Mouse (Mus musculus) cerebral cortex, adult 2 months (tissue): ENCODE measurements around the gene Saa1.

Experiments
- WGBS: fragments of 180-500 bp; shearing (Covaris S2); methylation state at CpG from one replicate; pipeline ENCODE4 v1.1.7; 2018; 5-methylcytosine and 5-hydroxymethylcytosine counted together

Saa1 gene

GRCm38 (mm10) chr7:46716897-46717296, 25.9 kb downstream of the Saa1 start:
- 20% methylated on average over 5 of the region's 5 CpGs for WGBS

DNA sequence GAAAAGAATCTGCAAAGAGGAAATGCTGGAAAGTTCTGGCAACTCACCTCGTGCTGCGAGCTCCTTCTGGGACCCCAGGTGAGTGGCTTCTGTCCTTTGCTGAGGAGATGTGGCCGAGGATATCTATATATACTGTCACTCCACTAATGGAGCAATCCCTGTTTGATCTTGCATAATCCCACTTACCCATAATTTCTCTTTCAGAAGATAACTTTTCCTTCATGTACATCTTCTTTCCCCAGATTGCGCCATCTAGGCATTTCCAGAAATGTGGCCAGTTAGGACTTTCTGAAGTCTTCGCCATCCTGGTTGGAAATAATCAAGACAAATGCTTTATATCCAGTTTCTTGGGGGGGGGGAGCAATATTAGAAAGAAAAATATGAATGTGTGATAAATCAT, 27.2 kb downstream of the Saa1 start, which contains the start of gene Saa3:
Gene Saa3, minus strand, starts transcription at position 101 of the 400 bp plus-strand sequence.
- WGBS: 92% methylated on average over 5 of the region's 5 CpGs

DNA sequence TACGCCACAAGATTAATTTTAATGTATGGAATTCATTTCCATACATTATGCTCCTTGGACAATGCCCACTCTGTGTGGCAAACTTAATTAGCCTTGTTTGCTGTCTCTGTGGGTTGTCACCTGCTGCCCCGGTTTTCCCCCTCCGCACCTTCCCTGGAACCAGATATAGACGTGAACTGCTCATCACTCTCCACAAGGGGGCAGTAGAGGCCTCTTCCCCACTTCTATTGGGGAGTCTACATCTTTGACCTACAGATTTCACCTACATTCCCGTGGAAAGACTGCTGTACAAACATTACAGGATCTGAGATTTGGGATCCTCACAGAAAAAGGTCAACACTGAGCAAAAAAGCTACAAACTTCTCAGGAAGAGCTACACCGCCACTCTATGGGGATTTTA, 28.3 kb downstream of the Saa1 start:
- WGBS: 25% methylated on average over 6 of the region's 6 CpGs

DNA sequence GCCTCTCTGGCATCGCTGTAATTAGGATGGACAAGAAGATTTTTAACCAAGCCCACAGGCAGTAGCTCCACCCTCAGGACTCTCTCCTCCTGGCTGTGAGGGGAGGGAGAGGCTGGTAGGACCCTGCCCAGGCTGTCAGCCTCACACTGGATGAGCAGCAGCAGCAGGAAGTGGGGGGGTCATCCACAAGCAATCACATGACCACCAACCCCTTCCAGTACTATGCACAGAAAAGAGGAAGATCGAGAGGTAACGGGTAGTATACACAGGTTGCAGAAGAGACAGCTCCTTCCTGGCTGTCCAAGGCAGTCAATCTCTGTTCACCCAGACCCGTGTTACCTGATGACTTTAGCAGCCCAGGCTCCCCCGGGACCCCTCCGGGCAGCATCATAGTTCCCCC, 30.5 kb downstream of the Saa1 start:
- WGBS: 69% methylated on average over 6 of the region's 6 CpGs

DNA sequence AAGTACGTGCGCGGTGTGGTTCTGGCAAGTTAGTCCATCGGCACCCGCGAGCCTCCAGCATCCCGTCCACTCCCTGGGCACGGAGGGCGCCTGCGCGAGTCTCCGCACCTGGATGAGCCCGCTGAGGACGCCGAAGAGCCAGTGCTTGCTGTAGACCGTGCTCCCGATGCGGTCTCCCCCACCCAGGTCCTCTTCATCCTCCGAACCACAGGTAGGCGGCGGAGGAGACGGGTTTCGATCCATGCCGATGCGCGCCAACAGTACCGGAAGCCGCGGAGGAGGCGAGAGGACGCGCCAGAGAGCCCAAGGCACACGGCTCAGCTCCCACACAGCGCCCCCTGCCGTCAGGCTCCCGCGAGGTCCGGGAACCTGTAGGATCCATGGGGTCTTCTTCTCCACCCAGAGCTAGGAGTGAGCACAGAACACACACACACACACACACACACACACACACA, 32.4 kb downstream of the Saa1 start, which contains the start of gene Saal1:
Gene Saal1, minus strand, starts transcription at position 291 of the 455 bp plus-strand sequence.
- under 1% methylated on average over 38 of the region's 38 CpGs for WGBS

DNA sequence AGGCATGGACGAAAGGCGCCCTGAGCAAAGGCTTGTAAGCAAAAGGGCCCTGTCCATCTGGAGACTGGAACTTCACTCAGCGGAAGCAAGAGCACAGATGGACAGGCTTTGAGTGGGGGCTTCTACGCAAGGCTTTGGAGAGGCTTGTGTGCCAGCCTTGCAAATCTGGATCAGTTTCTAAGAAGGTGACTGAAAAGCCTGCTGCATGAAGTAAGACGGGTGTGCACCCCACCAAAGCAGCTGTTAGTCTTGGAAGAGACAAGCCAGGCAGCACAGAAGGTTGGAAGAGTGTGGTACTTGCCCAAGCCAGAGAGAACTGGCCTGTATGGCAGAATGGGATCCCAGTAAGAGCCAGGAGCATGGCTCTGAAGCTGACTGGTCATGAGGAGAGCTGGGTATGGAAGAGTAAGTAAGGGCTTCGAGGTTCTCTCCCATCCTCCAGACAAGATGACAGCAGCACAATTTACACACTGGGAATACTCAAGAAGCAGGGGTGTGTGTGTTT, 42.2 kb downstream of the Saa1 start:
- 73% methylated on average over 6 of the region's 6 CpGs for WGBS

- WGBS: 87% methylated on average over 1 of the region's 1 CpGs
Measured at GRCm38 (mm10) chr7:46696754-46697153, 46.0 kb downstream of the Saa1 start.
